Mouse (Mus musculus) lung, postnatal 36 days (tissue): ENCODE data around the gene Kcnab1.

Source experiments
- DNase-seq: peaks from one replicate; pipeline ENCODE4 v3.0.0; 2022; ENCODE audit warnings: mixed read lengths

The Kcnab1 gene

GRCm38 (mm10) chr3:65108945-65109921 lies at the start of gene Kcnab1:
Kcnab1 (plus strand) TSS chr3:65109384.
- no peak for DNase-seq

- no peak for DNase-seq
Measured at GRCm38 (mm10) chr3:65088295-65088694, 20.9 kb upstream of the Kcnab1 start.

- no peak for DNase-seq
Measured at GRCm38 (mm10) chr3:65104117-65104516, 5.1 kb upstream of the Kcnab1 start.

- DNase-seq: no peak
Measured at GRCm38 (mm10) chr3:65110190-65110589, 1.0 kb downstream of the Kcnab1 start.

GRCm38 (mm10) chr3:65111176-65111575 lies 2.0 kb downstream of the Kcnab1 start:
- no peak for DNase-seq

- no peak for DNase-seq
Measured at GRCm38 (mm10) chr3:65115164-65115563, 6.0 kb downstream of the Kcnab1 start.

- no peak for DNase-seq
Measured at GRCm38 (mm10) chr3:65116958-65117357, 7.8 kb downstream of the Kcnab1 start.

- DNase-seq: no peak
Measured at GRCm38 (mm10) chr3:65117365-65117764, 8.2 kb downstream of the Kcnab1 start.

- no peak for DNase-seq
Measured at GRCm38 (mm10) chr3:65124975-65125374, 15.8 kb downstream of the Kcnab1 start.

GRCm38 (mm10) chr3:65129625-65130024 lies 20.4 kb downstream of the Kcnab1 start:
- DNase-seq: no peak

- no peak for DNase-seq
Measured at GRCm38 (mm10) chr3:65134931-65135330, 25.7 kb downstream of the Kcnab1 start.

- DNase-seq: no peak
Measured at GRCm38 (mm10) chr3:65136897-65137296, 27.7 kb downstream of the Kcnab1 start.

GRCm38 (mm10) chr3:65138739-65139138 lies 29.6 kb downstream of the Kcnab1 start:
- DNase-seq: no peak

GRCm38 (mm10) chr3:65145152-65145551 lies 36.0 kb downstream of the Kcnab1 start:
- DNase-seq: no peak

GRCm38 (mm10) chr3:65151808-65152207 lies 42.6 kb downstream of the Kcnab1 start:
- no peak for DNase-seq

GRCm38 (mm10) chr3:65172964-65173363 lies 63.8 kb downstream of the Kcnab1 start:
- no peak for DNase-seq

- no peak for DNase-seq
Measured at GRCm38 (mm10) chr3:65174564-65174963, 65.4 kb downstream of the Kcnab1 start.

- no peak for DNase-seq
Measured at GRCm38 (mm10) chr3:65175819-65176218, 66.6 kb downstream of the Kcnab1 start.

- DNase-seq: no peak
Measured at GRCm38 (mm10) chr3:65176846-65177245, 67.7 kb downstream of the Kcnab1 start.

- DNase-seq: no peak
Measured at GRCm38 (mm10) chr3:65187833-65188698, 78.9 kb downstream of the Kcnab1 start.

GRCm38 (mm10) chr3:65200611-65201010 lies 91.4 kb downstream of the Kcnab1 start:
- no peak for DNase-seq

- DNase-seq: no peak
Measured at GRCm38 (mm10) chr3:65203361-65204117, 94.4 kb downstream of the Kcnab1 start.
